Mouse (Mus musculus) kidney, adult 2 months (tissue): ENCODE results near the gene Zdhhc25.

ENCODE experiments used
- CTCF ChIP-seq: fragments of 200-500 bp; conservative IDR thresholded peaks from 2 replicates; pipeline ENCODE4 v1.5.1; 2011; ENCODE audit warnings: low read depth, mild to moderate bottlenecking, control low read depth, low read length, moderate library complexity, mixed read lengths; ENCODE audit not compliant: insufficient read depth, insufficient read length
- POLR2A ChIP-seq: fragments of 200-500 bp; IDR thresholded peaks from one replicate; pipeline ENCODE4 v1.6.1; 2011; ENCODE audit warnings: low read depth, low read length, control low read depth

DNA sequence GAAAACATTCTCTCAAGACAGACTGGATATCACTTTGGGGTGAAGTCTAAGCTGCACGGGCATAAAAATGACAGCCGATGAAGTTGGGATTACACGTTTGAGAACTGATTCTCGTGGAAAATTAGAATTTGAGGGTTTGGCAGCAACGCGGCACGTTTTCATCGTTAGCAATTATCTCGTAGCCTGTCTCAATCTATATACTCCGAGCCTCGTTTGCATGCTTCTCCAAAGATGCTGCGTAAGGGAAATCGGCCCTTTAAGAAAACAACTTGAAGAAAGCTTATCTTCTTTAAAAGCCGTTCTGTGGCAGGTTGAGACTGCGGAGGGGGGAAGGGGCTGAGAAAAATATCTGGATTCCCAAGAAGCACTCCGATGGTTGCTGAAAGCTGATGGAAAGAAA lies 17.0 kb downstream of the Zdhhc25 start:
- no peak for TF ChIP-seq CTCF
- TF ChIP-seq POLR2A, result no peak
